Mouse (Mus musculus): ENCODE data around the gene Cacnb1.

DNA sequence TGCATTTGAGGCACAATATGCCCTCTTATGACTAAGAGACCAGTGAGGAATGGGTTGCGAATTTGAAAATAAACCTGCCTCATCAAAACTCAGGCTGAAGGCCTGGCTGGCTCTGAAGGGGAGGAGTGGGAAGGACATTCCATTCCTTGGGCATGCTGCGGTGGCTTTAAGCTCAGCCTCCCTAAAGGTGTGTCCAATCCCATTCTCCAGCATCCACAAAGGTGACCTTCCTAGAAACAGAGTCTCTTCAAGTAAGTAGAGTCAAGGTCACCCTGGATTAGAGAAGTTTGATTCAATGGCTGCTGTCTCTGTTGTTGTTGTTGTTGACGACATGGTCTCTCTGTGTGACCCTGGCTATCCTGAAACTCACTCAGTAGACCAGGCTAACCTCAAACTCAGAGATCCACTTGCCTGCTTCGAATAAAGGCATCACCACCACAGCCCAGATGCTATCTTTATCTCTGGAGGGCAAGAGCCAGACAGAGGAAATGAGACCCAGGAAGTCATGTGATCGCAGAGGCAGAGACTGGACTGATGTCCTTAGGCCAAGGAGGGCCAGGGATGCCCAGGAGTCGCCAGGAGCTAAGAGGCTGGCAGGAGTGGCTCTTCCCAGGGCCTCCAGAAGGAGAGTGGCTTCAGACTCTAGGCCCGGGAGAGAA lies 64.1 kb downstream of the Cacnb1 start:
- TF ChIP-seq CTCF (IDR thresholded peaks at IDR 0.05; ENCODE audit: control insufficient read depth, insufficient read depth, insufficient replicate concordance, low read depth, low read length) = no peak
- no peak for TF ChIP-seq POLR2A (IDR thresholded peaks at IDR 0.05; ENCODE audit: control insufficient read depth, low read depth, low read length)

Data from testis, adult 2 months (tissue).